Mouse (Mus musculus) testis, postnatal 14 days (tissue): ENCODE results near the gene Nedd9.
"Not testable (repeated sequence)": the region's sequence is repeated elsewhere in the genome, so short reads cannot be mapped to it uniquely, and the experiment has no call there.

ENCODE experiments used
- DNase-seq: peaks from one replicate; pipeline ENCODE4 v3.0.0; 2021; ENCODE audit warnings: low spot score

Nedd9 gene

GRCm38 (mm10) chr13:41372555-41373460, 114.4 kb downstream of the Nedd9 start:
- DNase-seq: no peak

- DNase-seq: no peak
These were observed 115.6 kb downstream of the Nedd9 start for GRCm38 (mm10) chr13:41371547-41371946.

GRCm38 (mm10) chr13:41368612-41369011, 118.5 kb downstream of the Nedd9 start:
- DNase-seq: no peak

- DNase-seq: no peak
These were observed 120.0 kb downstream of the Nedd9 start for GRCm38 (mm10) chr13:41367176-41367611.

GRCm38 (mm10) chr13:41366609-41367008, 120.6 kb downstream of the Nedd9 start:
- DNase-seq: not testable (repeated sequence)

- no peak for DNase-seq
These were observed 122.9 kb downstream of the Nedd9 start for GRCm38 (mm10) chr13:41364273-41364672.

- no peak for DNase-seq
These were observed 124.3 kb downstream of the Nedd9 start for GRCm38 (mm10) chr13:41362909-41363308.

GRCm38 (mm10) chr13:41360272-41360815, 126.8 kb downstream of the Nedd9 start:
- DNase-seq: no peak

- no peak for DNase-seq
These were observed 127.6 kb downstream of the Nedd9 start for GRCm38 (mm10) chr13:41359330-41360215.

- peak; percentile 90 for DNase-seq
These were observed 128.5 kb downstream of the Nedd9 start for GRCm38 (mm10) chr13:41358480-41359180.

GRCm38 (mm10) chr13:41358009-41358408, 129.2 kb downstream of the Nedd9 start:
- no peak for DNase-seq

- no peak for DNase-seq
These were observed 129.6 kb downstream of the Nedd9 start for GRCm38 (mm10) chr13:41357586-41357985.

- DNase-seq: no peak
These were observed 130.0 kb downstream of the Nedd9 start for GRCm38 (mm10) chr13:41357161-41357560.

- DNase-seq: no peak
These were observed 131.6 kb downstream of the Nedd9 start for GRCm38 (mm10) chr13:41355552-41355951.

GRCm38 (mm10) chr13:41354591-41354990, 132.6 kb downstream of the Nedd9 start:
- no peak for DNase-seq

GRCm38 (mm10) chr13:41353676-41354075, 133.5 kb downstream of the Nedd9 start:
- no peak for DNase-seq

GRCm38 (mm10) chr13:41352352-41352751, 134.8 kb downstream of the Nedd9 start:
- no peak for DNase-seq

GRCm38 (mm10) chr13:41350589-41350988, 136.6 kb downstream of the Nedd9 start:
- DNase-seq: no peak

- DNase-seq: no peak
These were observed 137.4 kb downstream of the Nedd9 start for GRCm38 (mm10) chr13:41349770-41350169.

- no peak for DNase-seq
These were observed 141.4 kb downstream of the Nedd9 start for GRCm38 (mm10) chr13:41345756-41346155.

GRCm38 (mm10) chr13:41345306-41345705, 141.9 kb downstream of the Nedd9 start:
- no peak for DNase-seq

GRCm38 (mm10) chr13:41343887-41344266, 143.3 kb downstream of the Nedd9 start:
- no peak for DNase-seq
